Mouse (Mus musculus) kidney, postnatal 0 days (tissue): ENCODE results near the gene P2rx3. TPM values are rescaled to one million over a fixed set of nuclear protein-coding genes. Genes with fewer than 3 reads are reported as not detected.

Source experiments
- ATAC-seq: fragments of 200-750 bp; cut with Nextera tagmentation; replicated peaks from 2 replicates; pipeline ENCODE4 v1.8.0; 2017; ENCODE audit warnings: low read depth, moderate number of reproducible peaks, moderate TSS enrichment, moderate library complexity; ENCODE audit not compliant: low FRiP score
- DNase-seq: peaks from one replicate; pipeline ENCODE4 v3.0.0-alpha.2; 2016; ENCODE audit warnings: low spot score
- H3K27ac ChIP-seq: fragments of 300-500 bp; sonication (generic); 2 replicates; pipeline ENCODE4 v1.5.1; 2014; ENCODE audit warnings: mild to moderate bottlenecking
- H3K27me3 ChIP-seq: fragments of 300-500 bp; sonication (generic); 2 replicates; pipeline ENCODE4 v1.6.1; 2014; ENCODE audit warnings: low read length, mixed read lengths; ENCODE audit not compliant: insufficient read depth
- H3K36me3 ChIP-seq: fragments of 300-500 bp; sonication (generic); 2 replicates; pipeline ENCODE4 v1.6.1; 2014; ENCODE audit warnings: low read length, mixed read lengths; ENCODE audit not compliant: insufficient read depth
- H3K4me1 ChIP-seq: fragments of 300-500 bp; sonication (generic); replicated peaks from 2 replicates; pipeline ENCODE4 v1.6.1; 2014; ENCODE audit warnings: antibody characterized with exemption, low read length, mixed read lengths; ENCODE audit not compliant: insufficient read depth
- H3K4me2 ChIP-seq: fragments of 300-500 bp; sonication (generic); 2 replicates; pipeline ENCODE4 v1.6.1; 2014; ENCODE audit warnings: mild to moderate bottlenecking, low read length, moderate library complexity, mixed read lengths
- H3K4me3 ChIP-seq: fragments of 300-500 bp; sonication (generic); replicated peaks from 2 replicates; pipeline ENCODE4 v1.5.1; 2014; ENCODE audit warnings: low read depth, low read length
- H3K9ac ChIP-seq: fragments of 300-500 bp; sonication (generic); 2 replicates; pipeline ENCODE4 v1.6.1; 2014; ENCODE audit warnings: low read depth, low read length
- H3K9me3 ChIP-seq: fragments of 300-500 bp; sonication (generic); replicated peaks from 2 replicates; pipeline ENCODE4 v1.6.1; 2016; ENCODE audit warnings: low read length, inconsistent platforms, mixed read lengths
- CTCF ChIP-seq: IDR thresholded peaks from 2 replicates; pipeline ENCODE4 v1.5.1; 2016; ENCODE audit warnings: antibody characterized with exemption, low read depth, mild to moderate bottlenecking, moderate library complexity
- WGBS: fragments of 180-500 bp; shearing (Covaris S2); extraction: QIAGEN DNeasy Blood & Tissue Kit; methylation state at CpG from one replicate; pipeline ENCODE4 v1.1.7; 2014; 5-methylcytosine and 5-hydroxymethylcytosine counted together
- polyA plus RNA-seq: library from polyadenylated mRNA; unstranded; fragments of >200 nt; fragmentation: Nextera tagmentation; extraction: Ambion mirVana; gene quantifications from 2 replicates; pipeline ENCODE4 v1.2.1, GENCODE M21; 2015

The P2rx3 gene
- polyA plus RNA-seq, 1 experiment from 2014 or later = 0.14 TPM

DNA sequence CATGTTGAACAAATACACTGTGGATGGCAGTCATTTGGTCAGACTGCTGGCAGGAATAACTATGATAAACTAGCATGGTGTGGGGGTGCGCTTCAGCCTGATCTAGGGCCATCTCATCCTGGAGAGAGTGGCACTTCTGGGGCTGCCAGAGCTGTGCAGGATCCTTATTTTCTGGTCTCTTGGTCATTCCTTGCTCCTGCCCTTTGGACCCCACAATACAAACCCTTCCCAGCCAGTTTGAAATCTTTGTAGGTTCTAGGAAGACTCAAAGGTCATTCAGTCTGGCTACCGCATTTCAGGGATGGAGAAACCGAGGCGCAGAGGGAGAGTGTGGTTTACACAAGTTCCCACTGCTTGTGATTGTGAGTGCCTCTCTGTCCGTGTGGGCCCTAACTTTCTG, 29.7 kb upstream of the P2rx3 start:
- no peak overlapping the region for H3K4me2 ChIP-seq
- no peaks in the 10 kb centered on the region for H3K4me1 ChIP-seq
- no peaks in the 10 kb centered on the region for H3K9me3 ChIP-seq
- H3K4me3 ChIP-seq = no peak overlapping the region
- DNase-seq (no peak), ATAC-seq (no peak)
- no peaks in the 10 kb centered on the region for H3K27me3 ChIP-seq
- 95% methylated on average over 5 of the region's 5 CpGs for WGBS
- no peak overlapping the region for H3K9ac ChIP-seq
- H3K27ac ChIP-seq = no peak overlapping the region
- H3K36me3 ChIP-seq = peaks cover 29% of the 10 kb centered on the region
- no peak for TF ChIP-seq CTCF

DNA sequence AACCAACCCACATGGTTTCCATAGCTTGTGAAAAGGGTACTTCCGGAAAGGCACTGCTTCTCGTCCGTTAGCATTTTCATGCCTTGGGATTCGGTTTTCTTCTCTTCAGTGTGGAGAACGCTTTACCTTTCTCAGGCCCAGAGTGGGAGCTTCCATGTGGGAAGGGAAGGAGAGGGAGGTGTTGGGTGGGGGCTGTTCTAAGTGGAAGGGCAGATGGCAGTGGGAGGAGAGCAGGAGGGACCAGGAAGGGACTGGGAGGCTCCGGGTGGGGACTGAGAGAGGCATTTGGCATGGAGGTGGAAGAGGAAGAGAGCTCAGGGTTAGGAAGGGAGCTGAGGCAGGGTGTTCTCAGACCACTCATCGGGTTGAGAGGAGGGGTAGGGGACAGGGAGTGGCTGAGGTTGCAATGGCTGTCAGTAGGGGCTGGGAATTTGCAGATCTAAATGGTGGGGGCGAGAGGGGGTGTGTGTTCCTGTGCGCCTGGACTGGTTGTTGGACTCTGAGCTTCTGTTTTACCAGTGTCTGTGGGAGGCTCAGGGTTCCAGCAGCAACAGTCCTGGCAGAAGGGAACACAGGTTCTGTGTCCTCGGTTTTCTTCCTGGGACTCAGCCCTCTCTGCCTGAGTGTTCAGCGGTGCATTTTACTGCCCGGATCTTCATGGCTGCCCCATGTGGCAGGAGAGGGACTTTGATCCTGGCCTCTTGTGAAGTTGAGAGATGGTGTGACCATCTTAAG, 28.0 kb upstream of the P2rx3 start:
- 59% methylated on average over 12 of the region's 12 CpGs for WGBS
- ATAC-seq = no peak
- Histone ChIP-seq H3K27ac (no peak overlapping the region), H3K4me3 (no peak overlapping the region), H3K4me1 (no peaks in the 10 kb centered on the region; the same call in 1 of the 2 replicates), H3K9me3 (no peaks in the 10 kb centered on the region), H3K36me3 (peaks cover 18% of the 10 kb centered on the region), H3K4me2 (no peak overlapping the region), H3K27me3 (no peaks in the 10 kb centered on the region), H3K9ac (no peak overlapping the region)
- DNase-seq = no peak
- no peak for TF ChIP-seq CTCF

DNA sequence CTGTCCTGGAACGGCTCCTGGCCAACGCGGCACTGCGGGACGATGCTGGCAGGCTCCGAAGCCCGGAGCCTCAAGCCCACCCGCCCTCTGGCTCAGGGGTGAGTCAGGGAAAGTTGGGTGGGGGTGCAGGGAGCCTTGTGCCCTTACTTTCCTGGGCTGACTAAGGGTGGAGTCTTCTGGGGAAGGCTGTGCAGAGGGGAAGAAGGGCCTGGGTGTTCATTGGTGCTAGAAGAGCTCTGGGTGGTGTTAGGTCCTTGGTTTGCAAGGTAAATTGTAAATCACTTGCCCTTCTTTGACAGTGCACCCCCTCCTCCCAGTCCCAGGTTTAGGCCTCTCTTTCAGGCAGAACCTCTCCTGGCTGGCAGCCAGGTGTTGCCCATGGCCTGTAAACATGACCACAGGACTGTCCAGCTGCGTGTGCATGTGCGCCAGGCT, 23.9 kb upstream of the P2rx3 start:
- ATAC-seq (no peak; the same call in none of the 2 replicates), DNase-seq (peak; percentile 33)
- peak overlapping the region; percentile 43; the same call in 1 of the 2 replicates for H3K27ac ChIP-seq
- H3K9ac ChIP-seq = peak overlapping the region; percentile 54
- peaks cover 39% of the 10 kb centered on the region for H3K36me3 ChIP-seq
- TF ChIP-seq CTCF = no peak
- H3K4me2 ChIP-seq = peak overlapping the region; percentile 66
- H3K4me1 ChIP-seq = no peaks in the 10 kb centered on the region; the same call in 1 of the 2 replicates
- WGBS = 20% methylated on average over 10 of the region's 10 CpGs
- peak overlapping the region; percentile 35 for H3K4me3 ChIP-seq
- H3K27me3 ChIP-seq = no peaks in the 10 kb centered on the region
- H3K9me3 ChIP-seq = no peaks in the 10 kb centered on the region

DNA sequence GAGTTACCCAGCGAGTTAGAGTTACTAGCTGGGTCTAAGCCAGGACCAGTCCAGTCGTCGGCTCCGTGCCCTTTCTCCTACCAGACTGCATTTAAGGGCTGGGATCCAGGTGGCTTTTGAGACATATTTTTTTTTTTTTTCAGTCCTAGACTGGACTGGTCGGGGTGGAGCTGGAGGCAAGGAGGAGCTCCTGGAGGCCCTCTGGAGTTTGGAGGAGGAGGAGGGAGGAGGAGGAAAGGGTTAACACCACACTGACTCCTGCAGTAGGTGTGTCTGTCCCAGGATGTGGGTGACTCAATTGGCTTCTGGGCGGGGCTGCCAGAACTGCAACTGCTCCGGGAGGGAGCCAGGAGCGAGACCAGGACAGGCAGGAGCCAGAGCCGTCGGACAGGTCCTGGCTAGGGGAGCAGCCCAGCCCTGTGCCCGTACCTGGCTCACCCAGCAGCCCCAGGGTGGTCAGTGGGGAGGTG, 23.4 kb upstream of the P2rx3 start:
- Histone ChIP-seq H3K4me2 (peak overlapping the region; percentile 66), H3K9ac (peak overlapping the region; percentile 54), H3K27ac (peak overlapping the region; percentile 66; the same call in 1 of the 2 replicates), H3K4me1 (peaks cover 3% of the 10 kb centered on the region), H3K9me3 (no peaks in the 10 kb centered on the region), H3K27me3 (no peaks in the 10 kb centered on the region), H3K36me3 (peaks cover 39% of the 10 kb centered on the region), H3K4me3 (peak overlapping the region; percentile 35)
- no peak for TF ChIP-seq CTCF
- 7% methylated on average over 11 of the region's 11 CpGs for WGBS
- ATAC-seq = peak; percentile 86
- peak; percentile 75 for DNase-seq

DNA sequence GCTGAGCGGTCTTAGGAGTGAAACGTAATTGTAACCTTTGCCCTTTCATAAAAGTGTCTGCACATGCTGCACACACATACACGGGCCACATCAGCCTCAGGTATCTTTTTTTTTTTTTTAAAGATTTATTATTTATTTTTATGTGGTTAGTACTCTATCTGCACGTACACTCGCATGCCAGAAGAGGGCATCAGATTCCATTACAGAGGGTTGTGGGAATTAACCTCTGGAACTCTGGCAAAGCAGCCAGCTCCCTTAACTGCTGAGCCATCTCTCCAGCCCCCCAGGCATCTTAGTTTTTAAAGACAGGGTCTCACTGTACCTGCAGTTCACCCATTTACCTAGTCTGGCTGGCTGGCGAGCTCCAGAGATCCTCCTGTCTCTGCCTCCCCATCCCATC, 22.4 kb upstream of the P2rx3 start:
- Histone ChIP-seq H3K4me2 (no peak overlapping the region), H3K4me3 (no peak overlapping the region), H3K9ac (no peak overlapping the region), H3K27ac (peak overlapping the region; percentile 66; the same call in 1 of the 2 replicates), H3K36me3 (peaks cover 42% of the 10 kb centered on the region), H3K4me1 (peaks cover 3% of the 10 kb centered on the region), H3K27me3 (no peaks in the 10 kb centered on the region), H3K9me3 (no peaks in the 10 kb centered on the region)
- 0 out of 2 replicates have a peak, but pooled peaks have one; percentile 8 for TF ChIP-seq CTCF
- DNase-seq (no peak), ATAC-seq (no peak)
- 82% methylated on average over 6 of the region's 6 CpGs for WGBS

DNA sequence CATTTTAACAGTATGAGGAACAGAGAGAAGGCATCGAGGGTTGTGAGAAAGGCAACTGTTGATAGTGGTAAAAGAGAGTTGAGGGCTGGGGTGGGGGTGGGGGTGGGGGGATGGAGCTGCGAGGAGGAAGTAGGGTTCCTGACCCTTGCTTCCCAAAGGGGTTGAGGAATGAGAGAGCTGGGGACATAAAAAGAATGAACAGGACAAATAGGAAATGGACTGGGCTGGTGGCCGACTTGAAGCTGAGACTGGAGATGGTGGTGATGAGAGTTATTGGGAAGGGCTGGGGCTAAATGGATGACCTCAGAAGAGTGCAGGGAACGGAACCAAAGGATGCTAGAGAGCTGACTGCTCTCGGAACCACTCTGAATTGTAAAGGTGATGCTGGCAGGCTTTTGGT, 19.4 kb upstream of the P2rx3 start:
- Histone ChIP-seq H3K27ac (no peak overlapping the region), H3K9me3 (no peaks in the 10 kb centered on the region), H3K4me2 (no peak overlapping the region), H3K9ac (no peak overlapping the region), H3K27me3 (no peaks in the 10 kb centered on the region), H3K4me3 (no peak overlapping the region), H3K4me1 (peaks cover 3% of the 10 kb centered on the region), H3K36me3 (peaks cover 47% of the 10 kb centered on the region)
- TF ChIP-seq CTCF = no peak
- ATAC-seq (no peak), DNase-seq (peak; percentile 68)
- 50% methylated on average over 5 of the region's 5 CpGs for WGBS
